Mouse (Mus musculus) limb, embryonic 11.5 days (tissue): ENCODE data around the gene 1700042G07Rik. TPM values are rescaled to one million over a fixed set of nuclear protein-coding genes. Genes with fewer than 3 reads are reported as not detected.

Source experiments
- ATAC-seq: fragments of 200-750 bp; cut with Nextera tagmentation; 2 replicates; pipeline ENCODE4 v1.8.0; 2017; ENCODE audit warnings: low read depth; ENCODE audit not compliant: insufficient number of reproducible peaks, low FRiP score, low TSS enrichment
- DNase-seq: peaks from one replicate; pipeline ENCODE4 v3.0.0-alpha.2; 2015; ENCODE audit warnings: low spot score
- H3K27ac ChIP-seq: fragments of 300-500 bp; sonication (generic); replicated peaks from 2 replicates; pipeline ENCODE4 v1.5.1; 2014; ENCODE audit warnings: low read depth, mild to moderate bottlenecking, low read length
- H3K27me3 ChIP-seq: fragments of 300-500 bp; sonication (generic); 2 replicates; pipeline ENCODE4 v1.6.1; 2014; ENCODE audit warnings: mild to moderate bottlenecking, low read length, mixed read lengths; ENCODE audit not compliant: control insufficient read depth, insufficient read depth
- H3K36me3 ChIP-seq: fragments of 300-500 bp; sonication (generic); 2 replicates; pipeline ENCODE4 v1.6.1; 2014; ENCODE audit warnings: mild to moderate bottlenecking, low read length, moderate library complexity, mixed read lengths; ENCODE audit not compliant: control insufficient read depth, insufficient read depth
- H3K4me1 ChIP-seq: fragments of 300-500 bp; sonication (generic); 2 replicates; pipeline ENCODE4 v1.6.1; 2014; ENCODE audit warnings: low read length, mixed read lengths; ENCODE audit not compliant: control insufficient read depth, insufficient read depth
- H3K4me2 ChIP-seq: fragments of 300-500 bp; sonication (generic); 2 replicates; pipeline ENCODE4 v1.6.1; 2014; ENCODE audit warnings: low read depth, mild to moderate bottlenecking, moderate library complexity; ENCODE audit not compliant: severe bottlenecking
- H3K4me3 ChIP-seq: fragments of 300-500 bp; sonication (generic); 2 replicates; pipeline ENCODE4 v1.5.1; 2014; ENCODE audit warnings: low read depth, low read length
- H3K9ac ChIP-seq: fragments of 300-500 bp; sonication (generic); 2 replicates; pipeline ENCODE4 v1.6.1; 2014; ENCODE audit warnings: mild to moderate bottlenecking, low read length
- H3K9me3 ChIP-seq: fragments of 300-500 bp; sonication (generic); 2 replicates; pipeline ENCODE4 v1.6.1; 2016; ENCODE audit warnings: low read length; ENCODE audit not compliant: control insufficient read depth
- WGBS: fragments of 180-500 bp; shearing (Covaris S2); extraction: QIAGEN DNeasy Blood & Tissue Kit; methylation state at CpG from one replicate; pipeline ENCODE4 v1.1.7; 2014; 5-methylcytosine and 5-hydroxymethylcytosine counted together
- polyA plus RNA-seq: library from polyadenylated mRNA; unstranded; fragments of >200 nt; fragmentation: Nextera tagmentation; extraction: Ambion mirVana; gene quantifications from 2 replicates; pipeline ENCODE4 v1.2.1, GENCODE M21; 2014

The 1700042G07Rik gene
- polyA plus RNA-seq, 1 experiment from 2014 or later: not detected

- DNase-seq (no peak), ATAC-seq (no peak)
- H3K4me2 ChIP-seq: no peak overlapping the region
- H3K9ac ChIP-seq: no peak overlapping the region
- no peaks in the 10 kb centered on the region for H3K9me3 ChIP-seq
- H3K4me1 ChIP-seq: peaks cover 8% of the 10 kb centered on the region; the same call in 1 of the 2 replicates
- H3K27me3 ChIP-seq: no peaks in the 10 kb centered on the region
- H3K27ac ChIP-seq: no peak overlapping the region
- no peak overlapping the region for H3K4me3 ChIP-seq
- no peaks in the 10 kb centered on the region for H3K36me3 ChIP-seq
- 39% methylated on average over 5 of the region's 5 CpGs for WGBS
Measured at GRCm38 (mm10) chr4:116177140-116177539, 4.0 kb downstream of the 1700042G07Rik start.

- Histone ChIP-seq H3K27ac (no peak overlapping the region), H3K4me2 (no peak overlapping the region), H3K36me3 (no peaks in the 10 kb centered on the region), H3K4me1 (0 out of 2 replicates have a peak, but pooled peaks cover 3% of the 10 kb centered on the region), H3K27me3 (no peaks in the 10 kb centered on the region), H3K9me3 (no peaks in the 10 kb centered on the region), H3K4me3 (no peak overlapping the region), H3K9ac (no peak overlapping the region)
- WGBS: 42% methylated on average over 3 of the region's 3 CpGs
- ATAC-seq (no peak), DNase-seq (no peak)
Measured at GRCm38 (mm10) chr4:116182079-116182478, 8.9 kb downstream of the 1700042G07Rik start.

- DNase-seq (peak; percentile 34), ATAC-seq (no peak)
- H3K4me3 ChIP-seq: no peak overlapping the region
- 11% methylated on average over 12 of the region's 12 CpGs for WGBS
- no peaks in the 10 kb centered on the region for H3K36me3 ChIP-seq
- no peak overlapping the region for H3K9ac ChIP-seq
- no peaks in the 10 kb centered on the region for H3K4me1 ChIP-seq
- H3K27ac ChIP-seq: no peak overlapping the region
- H3K4me2 ChIP-seq: peak overlapping the region; percentile 3; the same call in 1 of the 2 replicates
- no peaks in the 10 kb centered on the region for H3K9me3 ChIP-seq
- H3K27me3 ChIP-seq: no peaks in the 10 kb centered on the region
Measured at GRCm38 (mm10) chr4:116182745-116183144, 9.6 kb downstream of the 1700042G07Rik start.

GRCm38 (mm10) chr4:116185083-116185482, 11.9 kb downstream of the 1700042G07Rik start:
- no peak overlapping the region for H3K27ac ChIP-seq
- H3K36me3 ChIP-seq: no peaks in the 10 kb centered on the region
- no peak overlapping the region for H3K4me2 ChIP-seq
- ATAC-seq: no peak
- 89% methylated on average over 4 of the region's 4 CpGs for WGBS
- H3K9me3 ChIP-seq: no peaks in the 10 kb centered on the region
- DNase-seq: no peak
- H3K9ac ChIP-seq: no peak overlapping the region
- H3K4me3 ChIP-seq: no peak overlapping the region
- no peaks in the 10 kb centered on the region for H3K4me1 ChIP-seq
- no peaks in the 10 kb centered on the region for H3K27me3 ChIP-seq

- Histone ChIP-seq H3K9me3 (no peaks in the 10 kb centered on the region), H3K4me2 (no peak overlapping the region), H3K4me1 (no peaks in the 10 kb centered on the region), H3K4me3 (no peak overlapping the region), H3K36me3 (no peaks in the 10 kb centered on the region), H3K27ac (no peak overlapping the region), H3K27me3 (no peaks in the 10 kb centered on the region), H3K9ac (no peak overlapping the region)
- ATAC-seq (no peak), DNase-seq (no peak)
- WGBS: 29% methylated on average over 4 of the region's 4 CpGs
Measured at GRCm38 (mm10) chr4:116192286-116192835, 19.2 kb downstream of the 1700042G07Rik start.

- no peak overlapping the region for H3K27ac ChIP-seq
Measured at GRCm38 (mm10) chr4:116193583-116194383, 20.6 kb downstream of the 1700042G07Rik start.

GRCm38 (mm10) chr4:116198422-116198821, 25.2 kb downstream of the 1700042G07Rik start:
- no peak for DNase-seq
- no peaks in the 10 kb centered on the region for H3K9me3 ChIP-seq
- H3K9ac ChIP-seq: no peak overlapping the region
- no peak overlapping the region for H3K27ac ChIP-seq
- no peaks in the 10 kb centered on the region for H3K27me3 ChIP-seq
- no peaks in the 10 kb centered on the region for H3K36me3 ChIP-seq
- H3K4me1 ChIP-seq: no peaks in the 10 kb centered on the region
- 72% methylated on average over 2 of the region's 2 CpGs for WGBS
- no peak for ATAC-seq
- H3K4me3 ChIP-seq: no peak overlapping the region
- H3K4me2 ChIP-seq: no peak overlapping the region

More at GRCm38 (mm10) chr4:116193583-116194383, 20.6 kb downstream of the 1700042G07Rik start:
- ATAC-seq: no peak
- Histone ChIP-seq H3K4me2 (no peak overlapping the region), H3K4me3 (no peak overlapping the region), H3K9me3 (no peaks in the 10 kb centered on the region), H3K36me3 (no peaks in the 10 kb centered on the region), H3K9ac (no peak overlapping the region), H3K4me1 (no peaks in the 10 kb centered on the region), H3K27me3 (no peaks in the 10 kb centered on the region)
- 71% methylated on average over 9 of the region's 9 CpGs for WGBS
- DNase-seq: no peak

GRCm38 (mm10) chr4:116204422-116204821, 31.2 kb downstream of the 1700042G07Rik start:
- WGBS: 65% methylated on average over 3 of the region's 3 CpGs
- Histone ChIP-seq H3K4me1 (no peaks in the 10 kb centered on the region), H3K36me3 (no peaks in the 10 kb centered on the region), H3K4me3 (no peak overlapping the region), H3K27ac (no peak overlapping the region), H3K27me3 (no peaks in the 10 kb centered on the region), H3K4me2 (no peak overlapping the region), H3K9ac (no peak overlapping the region), H3K9me3 (no peaks in the 10 kb centered on the region)
- DNase-seq: no peak
- ATAC-seq: no peak
